ENCODE assay signal across 8 mouse cellular contexts in genomic region chr9:65140936-65141305, GRCm38 (mm10). TPM values are rescaled to one million over a fixed set of nuclear protein-coding genes. Genes with fewer than 3 reads are reported as not detected.
DNase-seq lines count a peak whose midpoint lies in the region; ATAC-seq and TF ChIP-seq lines count a peak whose summit lies in the region.

TSS of gene Igdcc3 (plus strand) at chr9:65141189.

- peak within 1 kb of the TSS; percentile 66 for H3K4me3 ChIP-seq in left cerebral cortex, adult 2 months
- peak within 1 kb of the TSS; percentile 91 for H3K4me3 ChIP-seq in forebrain, embryonic 14.5 days (ENCODE audit: low read depth, low read length)
- peak within 1 kb of the TSS; percentile 81 for H3K4me3 ChIP-seq in kidney, embryonic 15.5 days (replicated peaks)
- H3K4me3 ChIP-seq in stomach, embryonic 16.5 days (replicated peaks; ENCODE audit: low read length), result peak within 1 kb of the TSS; percentile 72

- ATAC-seq in forebrain, embryonic 14.5 days, result peak; percentile 86
- ATAC-seq in kidney, embryonic 15.5 days (replicated peaks; ENCODE audit: low FRiP score), result peak; percentile 61
- ATAC-seq in stomach, embryonic 16.5 days (ENCODE audit: insufficient read depth, low FRiP score), result peak; percentile 75

- peaks cover 23% of the 10 kb centered on the region for H3K4me1 ChIP-seq in forebrain, embryonic 14.5 days (ENCODE audit: control insufficient read depth, insufficient read depth, low read length)
- peaks cover 22% of the 10 kb centered on the region for H3K4me1 ChIP-seq in kidney, embryonic 15.5 days
- H3K4me1 ChIP-seq in stomach, embryonic 16.5 days (ENCODE audit: control insufficient read depth, insufficient read depth, low read length), result peaks cover 12% of the 10 kb centered on the region

- no peaks in the 10 kb centered on the region for H3K9me3 ChIP-seq in forebrain, embryonic 14.5 days (replicated peaks; ENCODE audit: control insufficient read depth, low read length)
- no peaks in the 10 kb centered on the region for H3K9me3 ChIP-seq in kidney, embryonic 15.5 days (replicated peaks)
- H3K9me3 ChIP-seq in stomach, embryonic 16.5 days (replicated peaks; ENCODE audit: control insufficient read depth, low read length), result no peaks in the 10 kb centered on the region

- peak within 1 kb of the TSS; percentile 96 for H3K9ac ChIP-seq in forebrain, embryonic 14.5 days (ENCODE audit: low read length)
- H3K9ac ChIP-seq in kidney, embryonic 15.5 days, result peak within 1 kb of the TSS; percentile 88
- peak within 1 kb of the TSS; percentile 82 for H3K9ac ChIP-seq in stomach, embryonic 16.5 days (ENCODE audit: low read length)

- no peaks in the 10 kb centered on the region for H3K27me3 ChIP-seq in forebrain, embryonic 14.5 days (replicated peaks; ENCODE audit: control insufficient read depth, insufficient read depth, low read length)
- H3K27me3 ChIP-seq in kidney, embryonic 15.5 days, result peaks cover 42% of the 10 kb centered on the region
- H3K27me3 ChIP-seq in stomach, embryonic 16.5 days (ENCODE audit: control insufficient read depth, insufficient read depth, low read length), result peaks cover 6% of the 10 kb centered on the region; the same call in 1 of the 2 replicates

- peak; percentile 50 to 52 for DNase-seq in left cerebral cortex, adult 2 months (ENCODE audit: extremely low spot score in 1 of 2, low spot score in 2 of 2)
- DNase-seq in left cerebral cortex, adult 11 months (ENCODE audit: low spot score), result no peak
- DNase-seq in adrenal gland, postnatal 25 days, result peak; percentile 57
- peak; percentile 83 for DNase-seq in forebrain, embryonic 14.5 days (ENCODE audit: low spot score)
- DNase-seq in lung, postnatal 36 days, result peak; percentile 12
- no peak for DNase-seq in spleen, adult 12 weeks (ENCODE audit: low spot score)

- H3K36me3 ChIP-seq in forebrain, embryonic 14.5 days (ENCODE audit: control insufficient read depth, insufficient read depth, low read length), result peaks cover 19% of the 10 kb centered on the region
- peaks cover 12% of the 10 kb centered on the region; the same call in 1 of the 2 replicates for H3K36me3 ChIP-seq in kidney, embryonic 15.5 days
- H3K36me3 ChIP-seq in stomach, embryonic 16.5 days (ENCODE audit: control insufficient read depth, insufficient read depth, low read length), result no peaks in the 10 kb centered on the region

- intact Hi-C loops in left cerebral cortex, adult 2 months (cut with DNase I), result no loop called here

- WGBS in forebrain, embryonic 14.5 days, result 0% methylated on average over 18 of the region's 48 CpGs
- WGBS in kidney, embryonic 15.5 days, result 1% methylated on average over 36 of the region's 48 CpGs
- WGBS in stomach, embryonic 16.5 days, result under 1% methylated on average over 45 of the region's 48 CpGs

- TF ChIP-seq CTCF in left cerebral cortex, adult 2 months (IDR thresholded peaks at IDR 0.05), result no peak; the same call in 1 of the 2 replicates

- H3K27ac ChIP-seq in left cerebral cortex, adult 2 months, result peak within 1 kb of the TSS; percentile 40; the same call in 1 of the 2 replicates
- peak within 1 kb of the TSS; percentile 97 for H3K27ac ChIP-seq in forebrain, embryonic 14.5 days (ENCODE audit: low read depth, low read length)
- peak within 1 kb of the TSS; percentile 91 for H3K27ac ChIP-seq in kidney, embryonic 15.5 days
- peak within 1 kb of the TSS; percentile 69 for H3K27ac ChIP-seq in stomach, embryonic 16.5 days (ENCODE audit: low read length)

- H3K4me2 ChIP-seq in forebrain, embryonic 14.5 days (ENCODE audit: low read length), result peak within 1 kb of the TSS; percentile 87
- H3K4me2 ChIP-seq in kidney, embryonic 15.5 days, result peak within 1 kb of the TSS; percentile 98
- peak within 1 kb of the TSS; percentile 100 for H3K4me2 ChIP-seq in stomach, embryonic 16.5 days (ENCODE audit: low read depth, low read length)

RNA-seq across cellular contexts. Expression of gene Igdcc3, which starts in this region (rescaled TPM):
- 1 to 10 TPM; 2.0 to 2.5 TPM for total RNA-seq in left cerebral cortex, adult 2 months (2021)
- total RNA-seq in adrenal gland, postnatal 25 days (2021), result 1.2 and 1.3 TPM in 2 replicates
- polyA plus RNA-seq in forebrain, embryonic 14.5 days (2014; fragmentation: Nextera tagmentation; extraction: Ambion mirVana), result 5.1 and 5.8 TPM in 2 replicates
- polyA plus RNA-seq in kidney, embryonic 15.5 days (2015; fragmentation: Nextera tagmentation; extraction: Ambion mirVana), result 3.5 and 4.2 TPM in 2 replicates
- polyA plus RNA-seq in stomach, embryonic 16.5 days (2015; fragmentation: Nextera tagmentation; extraction: Ambion mirVana), result 0.44 and 0.55 TPM in 2 replicates

Comparison
In these comparisons a context has a peak if more than half of its experiments do, and no peak if none do; other contexts are left out.
1. DNase-seq: peak in left cerebral cortex, adult 2 months (2 of 2), adrenal gland, postnatal 25 days (single experiment), forebrain, embryonic 14.5 days (single experiment) and lung, postnatal 36 days (single experiment); none in left cerebral cortex, adult 11 months (single experiment) and spleen, adult 12 weeks (single experiment).
2. Peak in ATAC-seq, H3K4me3 ChIP-seq, H3K27ac ChIP-seq, H3K9ac ChIP-seq and H3K4me2 ChIP-seq in stomach, embryonic 16.5 days; RNA of the gene not detected or under 1 TPM.
3. H3K27ac ChIP-seq: peak in every context shown above with its lines; median percentile 97 in forebrain, embryonic 14.5 days; 91 in kidney, embryonic 15.5 days; 69 in stomach, embryonic 16.5 days; 40 in left cerebral cortex, adult 2 months.
4. Peak in every context shown above with its lines, with median percentiles within 50 percentile points of each other: H3K4me3 ChIP-seq, ATAC-seq, H3K4me2 ChIP-seq and H3K9ac ChIP-seq.